Mouse (Mus musculus): ENCODE measurements at regions not wholly inside any gene's neighbourhood (a gene's known extent, or its start where the extent isn't known, plus 50 kb on each side); places are given as distances from the start of the nearest gene placed in this dataset.

GRCm38 (mm10) chr12:26631111-26631794 lies 162.2 kb downstream of the Cmpk2 start:
- DNase-seq (ENCODE audit: low read depth) = no peak

- DNase-seq (ENCODE audit: low read depth) = no peak
These were observed 152.3 kb downstream of the Cmpk2 start for GRCm38 (mm10) chr12:26621135-26621932.

GRCm38 (mm10) chr12:26620501-26621134 lies 151.6 kb downstream of the Cmpk2 start:
- no peak for DNase-seq (ENCODE audit: low read depth)

GRCm38 (mm10) chr12:26617969-26618368 lies 149.0 kb downstream of the Cmpk2 start:
- no peak for DNase-seq (ENCODE audit: low read depth)

- DNase-seq (ENCODE audit: low read depth) = no peak
These were observed 144.2 kb downstream of the Cmpk2 start for GRCm38 (mm10) chr12:26613086-26613705.

GRCm38 (mm10) chr12:26610079-26610478 lies 141.1 kb downstream of the Cmpk2 start:
- DNase-seq (ENCODE audit: low read depth) = no peak

GRCm38 (mm10) chr12:26598501-26598900 lies 129.5 kb downstream of the Cmpk2 start:
- no peak for DNase-seq (ENCODE audit: low read depth)

- no peak for DNase-seq (ENCODE audit: low read depth)
These were observed 123.1 kb downstream of the Cmpk2 start for GRCm38 (mm10) chr12:26592125-26592524.

GRCm38 (mm10) chr12:26589091-26589490 lies 120.1 kb downstream of the Cmpk2 start:
- DNase-seq (ENCODE audit: low read depth) = no peak

GRCm38 (mm10) chr12:26577438-26577837 lies 108.4 kb downstream of the Cmpk2 start:
- no peak for DNase-seq (ENCODE audit: low read depth)

- DNase-seq (ENCODE audit: low read depth) = no peak
These were observed 102.6 kb downstream of the Cmpk2 start for GRCm38 (mm10) chr12:26571602-26572001.

- no peak for DNase-seq (ENCODE audit: low read depth)
These were observed 98.4 kb downstream of the Cmpk2 start for GRCm38 (mm10) chr12:26567435-26567834.

- DNase-seq (ENCODE audit: low read depth) = no peak
These were observed 93.9 kb downstream of the Cmpk2 start for GRCm38 (mm10) chr12:26562858-26563257.

GRCm38 (mm10) chr12:26559560-26559959 lies 90.6 kb downstream of the Cmpk2 start:
- DNase-seq (ENCODE audit: low read depth) = no peak

GRCm38 (mm10) chr12:26557411-26557810 lies 88.4 kb downstream of the Cmpk2 start:
- no peak for DNase-seq (ENCODE audit: low read depth)

GRCm38 (mm10) chr12:26551168-26551926 lies 82.3 kb downstream of the Cmpk2 start:
- DNase-seq (ENCODE audit: low read depth) = no peak

- no peak for DNase-seq (ENCODE audit: low read depth)
These were observed 78.5 kb downstream of the Cmpk2 start for GRCm38 (mm10) chr12:26547466-26547865.

GRCm38 (mm10) chr12:26546361-26546760 lies 77.4 kb downstream of the Cmpk2 start:
- DNase-seq (ENCODE audit: low read depth) = no peak

GRCm38 (mm10) chr12:26543463-26543862 lies 74.5 kb downstream of the Cmpk2 start:
- DNase-seq (ENCODE audit: low read depth) = no peak

- DNase-seq (ENCODE audit: low read depth) = no peak
These were observed 73.4 kb downstream of the Cmpk2 start for GRCm38 (mm10) chr12:26542451-26542850.

GRCm38 (mm10) chr12:26535261-26535890 lies 66.4 kb downstream of the Cmpk2 start:
- no peak for DNase-seq (ENCODE audit: low read depth)

Data from induced T-regulatory cell, adult 2 months (primary cell).